Mouse (Mus musculus) small intestine, adult 2 months (tissue): ENCODE data around the gene Cyfip2. TPM values are rescaled to one million over a fixed set of nuclear protein-coding genes. Genes with fewer than 3 reads are reported as not detected.

Experiments used
- H3K27ac ChIP-seq: fragments of 200-500 bp; 2 replicates; pipeline ENCODE4 v1.5.1; 2012; ENCODE audit warnings: low read depth, low read length, control low read depth, inconsistent platforms; ENCODE audit not compliant: insufficient read depth
- H3K27me3 ChIP-seq: fragments of 200-500 bp; 2 replicates; pipeline ENCODE4 v1.6.1; 2012; ENCODE audit warnings: mild to moderate bottlenecking, moderate library complexity, low read length, inconsistent platforms; ENCODE audit not compliant: control insufficient read depth, insufficient read depth
- H3K36me3 ChIP-seq: fragments of 200-500 bp; 2 replicates; pipeline ENCODE4 v1.6.1; 2012; ENCODE audit warnings: mild to moderate bottlenecking, low read length, control low read depth, inconsistent platforms; ENCODE audit not compliant: control insufficient read depth, insufficient read depth
- H3K4me1 ChIP-seq: fragments of 200-500 bp; 2 replicates; pipeline ENCODE4 v1.6.1; 2012; ENCODE audit warnings: low read length, inconsistent platforms, mixed read lengths; ENCODE audit not compliant: control insufficient read depth, insufficient read depth, insufficient read length
- H3K4me3 ChIP-seq: fragments of 200-500 bp; 2 replicates; pipeline ENCODE4 v1.5.1; 2012; ENCODE audit warnings: low read depth, mild to moderate bottlenecking, control low read depth, inconsistent platforms, low read length, moderate library complexity
- CTCF ChIP-seq: fragments of 200-500 bp; IDR thresholded peaks from 2 replicates; pipeline ENCODE4 v1.5.1; 2012; ENCODE audit warnings: low read depth, mild to moderate bottlenecking, control low read depth, inconsistent platforms, low read length, moderate library complexity, mixed read lengths; ENCODE audit not compliant: insufficient replicate concordance, insufficient read length; ENCODE audit errors: extremely low read depth
- POLR2A ChIP-seq: fragments of 200-500 bp; IDR thresholded peaks from 2 replicates; pipeline ENCODE4 v1.6.1; 2012; ENCODE audit warnings: low read depth, mild to moderate bottlenecking, control low read depth, inconsistent platforms, low read length, moderate library complexity
- WGBS: fragments of 180-500 bp; shearing (Covaris S2); methylation state at CpG from one replicate; pipeline ENCODE4 v1.1.7; 2018; 5-methylcytosine and 5-hydroxymethylcytosine counted together
- polyA plus RNA-seq: library from polyadenylated mRNA; depleted of rRNA; stranded (reverse); fragments of >200 nt; gene quantifications from 2 replicates; pipeline ENCODE4 v1.2.3, GENCODE M21; 2012

Cyfip2 gene
- polyA plus RNA-seq, 1 experiment, result 3.8 TPM

GRCm38 (mm10) chr11:46245926-46246325 lies 66.7 kb downstream of the Cyfip2 start:
- H3K27ac ChIP-seq, result no peak overlapping the region
- no peaks in the 10 kb centered on the region for H3K4me1 ChIP-seq
- H3K36me3 ChIP-seq, result no peaks in the 10 kb centered on the region
- H3K4me3 ChIP-seq, result no peak overlapping the region
- H3K27me3 ChIP-seq, result no peaks in the 10 kb centered on the region
- WGBS, result 51% methylated on average over 8 of the region's 8 CpGs
- TF ChIP-seq CTCF, result no peak
- no peak for TF ChIP-seq POLR2A

GRCm38 (mm10) chr11:46244731-46245604 lies 67.7 kb downstream of the Cyfip2 start:
- Histone ChIP-seq H3K4me1 (no peaks in the 10 kb centered on the region), H3K27me3 (no peaks in the 10 kb centered on the region), H3K36me3 (no peaks in the 10 kb centered on the region), H3K4me3 (no peak overlapping the region), H3K27ac (no peak overlapping the region)
- TF ChIP-seq POLR2A (no peak), CTCF (no peak)
- 89% methylated on average over 23 of the region's 23 CpGs for WGBS

GRCm38 (mm10) chr11:46241985-46242384 lies 70.7 kb downstream of the Cyfip2 start:
- TF ChIP-seq POLR2A, result no peak
- TF ChIP-seq CTCF, result no peak
- Histone ChIP-seq H3K4me3 (no peak overlapping the region), H3K36me3 (no peaks in the 10 kb centered on the region), H3K27ac (no peak overlapping the region), H3K4me1 (no peaks in the 10 kb centered on the region), H3K27me3 (no peaks in the 10 kb centered on the region)
- 85% methylated on average over 8 of the region's 8 CpGs for WGBS

DNA sequence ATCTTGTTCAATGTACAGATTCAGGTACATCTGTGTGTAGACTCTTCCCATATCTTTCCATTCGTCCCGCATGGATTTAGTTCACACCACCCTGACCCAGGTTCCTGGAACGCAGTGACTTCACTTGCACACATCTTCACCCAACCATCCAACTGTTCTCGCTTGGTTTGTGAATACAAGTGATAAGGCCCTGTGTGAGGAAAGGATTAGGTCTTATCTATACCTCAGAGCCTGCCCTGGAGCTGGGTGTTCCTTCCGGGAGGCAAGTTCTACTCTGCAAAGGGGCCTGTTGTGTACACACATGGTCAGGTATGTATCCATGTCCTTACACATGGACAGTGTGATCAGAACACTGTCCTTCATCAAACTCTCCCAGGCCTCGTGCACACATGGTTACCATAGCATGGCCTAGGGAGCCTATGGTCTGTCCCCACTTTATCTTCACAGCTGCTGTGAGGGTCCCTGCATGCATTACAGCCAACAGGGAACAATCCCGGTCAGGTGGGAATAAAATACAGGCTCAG lies 71.4 kb downstream of the Cyfip2 start:
- H3K4me3 ChIP-seq, result no peak overlapping the region
- TF ChIP-seq CTCF, result no peak
- TF ChIP-seq POLR2A, result no peak
- 72% methylated on average over 7 of the region's 7 CpGs for WGBS
- H3K36me3 ChIP-seq, result no peaks in the 10 kb centered on the region
- H3K4me1 ChIP-seq, result no peaks in the 10 kb centered on the region
- H3K27ac ChIP-seq, result no peak overlapping the region
- no peaks in the 10 kb centered on the region for H3K27me3 ChIP-seq

- TF ChIP-seq POLR2A (no peak), CTCF (peak; percentile 17; the same call in 1 of the 2 replicates)
- no peaks in the 10 kb centered on the region for H3K4me1 ChIP-seq
- no peak overlapping the region for H3K4me3 ChIP-seq
- no peaks in the 10 kb centered on the region for H3K27me3 ChIP-seq
- 39% methylated on average over 4 of the region's 4 CpGs for WGBS
- H3K27ac ChIP-seq, result no peak overlapping the region
- H3K36me3 ChIP-seq, result 0 out of 2 replicates have a peak, but pooled peaks cover 2% of the 10 kb centered on the region
Measured at GRCm38 (mm10) chr11:46236976-46237375, 75.7 kb downstream of the Cyfip2 start.

DNA sequence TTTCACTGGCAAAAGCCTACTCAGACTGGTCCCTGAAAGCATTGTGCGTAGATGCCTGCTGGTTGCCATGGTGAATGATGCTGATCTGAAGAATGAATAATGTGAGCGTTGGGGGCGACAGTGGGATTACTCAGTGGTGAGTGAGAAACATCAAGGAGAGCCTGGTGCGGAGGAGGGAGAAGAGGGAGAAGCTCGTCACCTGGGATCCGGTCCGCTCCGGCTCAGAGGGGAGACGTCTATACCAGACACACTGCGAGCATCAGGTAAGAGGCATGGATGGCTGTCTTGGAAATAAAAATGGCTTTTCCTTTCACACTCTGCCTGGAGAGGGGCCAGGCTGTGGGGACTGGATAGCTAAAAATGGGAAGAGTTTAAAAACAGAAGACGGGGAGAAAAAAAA lies 77.3 kb downstream of the Cyfip2 start, which contains the start of gene Fndc9:
TSS of gene Fndc9 (plus strand) at position 198 of the 400 bp plus-strand sequence.
- H3K36me3 ChIP-seq, result 0 out of 2 replicates have a peak, but pooled peaks cover 2% of the 10 kb centered on the region
- WGBS, result 78% methylated on average over 11 of the region's 11 CpGs
- TF ChIP-seq POLR2A (no peak), CTCF (no peak)
- no peaks in the 10 kb centered on the region for H3K27me3 ChIP-seq
- no peak within 1 kb of the TSS for H3K4me3 ChIP-seq
- no peaks in the 10 kb centered on the region for H3K4me1 ChIP-seq
- no peak within 1 kb of the TSS for H3K27ac ChIP-seq

DNA sequence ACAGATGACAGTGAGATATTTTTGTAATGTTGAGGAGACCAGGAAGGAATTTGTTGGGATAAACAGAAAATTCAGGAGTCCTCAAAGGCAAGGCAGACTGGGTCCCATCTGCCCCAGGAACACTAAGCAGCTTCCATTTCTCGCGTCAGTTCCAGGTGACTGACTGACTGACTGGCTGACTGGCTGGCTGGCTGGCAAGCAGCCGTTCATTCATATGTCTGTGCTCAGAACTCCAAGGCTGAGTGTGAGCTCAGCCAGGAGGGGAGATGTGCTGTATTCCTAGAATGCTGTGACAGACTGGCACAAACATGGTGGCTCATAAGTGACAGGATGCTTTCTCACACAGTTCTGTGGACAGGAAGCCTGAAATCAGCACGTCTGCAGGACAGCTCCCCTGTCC lies 78.7 kb downstream of the Cyfip2 start:
- no peak for TF ChIP-seq POLR2A
- TF ChIP-seq CTCF, result no peak
- 71% methylated on average over 4 of the region's 4 CpGs for WGBS
- H3K36me3 ChIP-seq, result 0 out of 2 replicates have a peak, but pooled peaks cover 2% of the 10 kb centered on the region

More for the DNA sequence above, 78.7 kb downstream of the Cyfip2 start:
- Histone ChIP-seq H3K4me3 (no peak overlapping the region), H3K4me1 (no peaks in the 10 kb centered on the region), H3K27ac (no peak overlapping the region), H3K27me3 (no peaks in the 10 kb centered on the region)
